Mouse (Mus musculus) limb, embryonic 14.5 days (tissue): Measurements from ENCODE around the gene Gk5. TPM values are rescaled to one million over a fixed set of nuclear protein-coding genes. Genes with fewer than 3 reads are reported as not detected.

ENCODE experiments used
- ATAC-seq: fragments of 200-750 bp; cut with Nextera tagmentation; 2 replicates; pipeline ENCODE4 v1.8.0; 2017; ENCODE audit warnings: low read depth, moderate number of reproducible peaks, moderate TSS enrichment; ENCODE audit not compliant: low FRiP score
- DNase-seq: peaks from one replicate; pipeline ENCODE4 v3.0.0-alpha.2; 2015; ENCODE audit warnings: low spot score
- H3K27ac ChIP-seq: fragments of 300-500 bp; sonication (generic); replicated peaks from 2 replicates; pipeline ENCODE4 v1.5.1; 2014; ENCODE audit warnings: low read depth, mild to moderate bottlenecking, low read length, moderate library complexity, mixed read lengths
- H3K27me3 ChIP-seq: fragments of 300-500 bp; sonication (generic); 2 replicates; pipeline ENCODE4 v1.6.1; 2014; ENCODE audit warnings: low read length, mixed read lengths; ENCODE audit not compliant: control insufficient read depth, insufficient read depth
- H3K36me3 ChIP-seq: fragments of 300-500 bp; sonication (generic); 2 replicates; pipeline ENCODE4 v1.6.1; 2014; ENCODE audit warnings: mild to moderate bottlenecking, low read length, moderate library complexity, mixed read lengths; ENCODE audit not compliant: control insufficient read depth, insufficient read depth
- H3K4me1 ChIP-seq: fragments of 300-500 bp; sonication (generic); 2 replicates; pipeline ENCODE4 v1.6.1; 2014; ENCODE audit warnings: antibody characterized with exemption, low read length, mixed read lengths; ENCODE audit not compliant: control insufficient read depth, insufficient read depth
- H3K4me2 ChIP-seq: fragments of 300-500 bp; sonication (generic); replicated peaks from 2 replicates; pipeline ENCODE4 v1.6.1; 2014; ENCODE audit warnings: low read depth, mild to moderate bottlenecking, low read length, moderate library complexity; ENCODE audit not compliant: severe bottlenecking
- H3K4me3 ChIP-seq: fragments of 300-500 bp; sonication (generic); replicated peaks from 2 replicates; pipeline ENCODE4 v1.5.1; 2014; ENCODE audit warnings: low read length
- H3K9ac ChIP-seq: fragments of 300-500 bp; sonication (generic); 2 replicates; pipeline ENCODE4 v1.6.1; 2014; ENCODE audit warnings: mild to moderate bottlenecking, low read depth, low read length, moderate library complexity; ENCODE audit not compliant: severe bottlenecking
- H3K9me3 ChIP-seq: fragments of 300-500 bp; sonication (generic); 2 replicates; pipeline ENCODE4 v1.6.1; 2016; ENCODE audit warnings: low read length; ENCODE audit not compliant: control insufficient read depth
- POLR2A ChIP-seq: fragments of 200-500 bp; IDR thresholded peaks from 2 replicates; pipeline ENCODE4 v1.8.0; 2012; ENCODE audit warnings: inconsistent platforms, mild to moderate bottlenecking, moderate library complexity, borderline replicate concordance; ENCODE audit not compliant: insufficient read depth, insufficient read length; ENCODE audit errors: extremely low read depth
- WGBS: fragments of 180-500 bp; shearing (Covaris S2); extraction: QIAGEN DNeasy Blood & Tissue Kit; methylation state at CpG from one replicate; pipeline ENCODE4 v1.1.7; 2014; 5-methylcytosine and 5-hydroxymethylcytosine counted together
- polyA plus RNA-seq, 2 experiments: library from polyadenylated mRNA; depleted of rRNA in 1 of 2; stranded (reverse) in 1 of 2; unstranded in 1 of 2; fragments of >200 nt; fragmentation: Nextera tagmentation in 1 of 2; extraction: Ambion mirVana in 1 of 2; gene quantifications; 2 replicates each; pipeline versions ENCODE4 v1.2.1 to v1.2.3; 2012 to 2014

Gk5 gene
- polyA plus RNA-seq, 2 experiments: 5.8 to 8.4 TPM

DNA sequence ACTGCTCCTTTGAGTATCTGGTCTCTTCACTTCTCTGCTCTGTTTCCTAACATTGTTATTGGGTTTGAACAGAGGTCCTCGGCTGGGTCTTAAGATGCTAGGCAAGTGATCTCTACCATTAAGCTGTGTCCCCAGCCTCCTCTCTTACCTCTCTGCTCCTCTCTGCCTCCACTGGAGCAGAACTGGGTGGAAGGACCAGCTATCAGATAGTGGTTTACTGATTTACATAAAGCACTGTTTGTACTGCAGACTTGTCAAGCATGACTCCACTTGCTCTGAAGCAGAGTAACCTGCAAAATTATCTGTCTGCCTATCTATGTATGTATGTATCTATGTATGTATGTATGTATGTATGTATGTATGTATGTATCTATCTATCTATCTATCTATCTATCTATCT is 25.9 kb upstream of the Gk5 start:
- Histone ChIP-seq H3K27me3 (no peaks in the 10 kb centered on the region), H3K9ac (no peak overlapping the region), H3K4me3 (no peak overlapping the region), H3K4me2 (no peak overlapping the region), H3K9me3 (0 out of 2 replicates have a peak, but pooled peaks cover 4% of the 10 kb centered on the region), H3K36me3 (no peaks in the 10 kb centered on the region), H3K4me1 (no peaks in the 10 kb centered on the region), H3K27ac (no peak overlapping the region)
- TF ChIP-seq POLR2A: no peak
- DNase-seq (no peak), ATAC-seq (no peak)
- 88% methylated on average over 1 of the region's 1 CpGs for WGBS

- no peak overlapping the region for H3K4me3 ChIP-seq
- H3K27me3 ChIP-seq: no peaks in the 10 kb centered on the region
- WGBS: 54% methylated on average over 1 of the region's 1 CpGs
- ATAC-seq (no peak), DNase-seq (no peak)
- no peaks in the 10 kb centered on the region for H3K4me1 ChIP-seq
- H3K9me3 ChIP-seq: 0 out of 2 replicates have a peak, but pooled peaks cover 6% of the 10 kb centered on the region
- H3K9ac ChIP-seq: no peak overlapping the region
- no peaks in the 10 kb centered on the region for H3K36me3 ChIP-seq
- H3K4me2 ChIP-seq: no peak overlapping the region
- no peak overlapping the region for H3K27ac ChIP-seq
- no peak for TF ChIP-seq POLR2A
Observed at GRCm38 (mm10) chr9:96094341-96094740, 24.8 kb upstream of the Gk5 start.

DNA sequence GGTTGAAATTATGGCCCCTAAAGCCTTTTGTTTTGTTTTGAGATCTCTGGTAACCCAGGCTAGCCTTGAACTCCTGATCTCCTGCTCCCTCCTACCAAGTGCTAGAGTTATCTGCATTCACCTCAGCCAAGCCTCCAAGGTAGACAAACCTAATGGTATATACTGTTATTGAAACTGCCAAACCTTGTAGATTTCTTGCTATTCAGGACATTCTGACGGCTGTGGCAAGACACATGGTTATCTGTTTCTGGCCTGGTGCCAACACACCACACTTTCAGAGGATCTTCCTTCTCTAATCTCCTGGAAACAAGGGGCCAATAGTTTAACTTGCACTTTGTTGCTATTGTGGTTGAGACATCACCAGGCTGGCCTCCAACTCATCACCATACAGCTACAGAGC is 24.0 kb upstream of the Gk5 start:
- no peaks in the 10 kb centered on the region for H3K4me1 ChIP-seq
- no peaks in the 10 kb centered on the region for H3K36me3 ChIP-seq
- peaks cover 14% of the 10 kb centered on the region; the same call in 1 of the 2 replicates for H3K9me3 ChIP-seq
- H3K27me3 ChIP-seq: no peaks in the 10 kb centered on the region
- no peak overlapping the region for H3K4me2 ChIP-seq
- WGBS: 90% methylated on average over 1 of the region's 1 CpGs
- DNase-seq (no peak), ATAC-seq (no peak)
- no peak for TF ChIP-seq POLR2A
- H3K9ac ChIP-seq: no peak overlapping the region
- no peak overlapping the region for H3K4me3 ChIP-seq
- H3K27ac ChIP-seq: no peak overlapping the region

GRCm38 (mm10) chr9:96102846-96103245 is 16.3 kb upstream of the Gk5 start:
- Histone ChIP-seq H3K4me2 (no peak overlapping the region), H3K27ac (no peak overlapping the region), H3K36me3 (no peaks in the 10 kb centered on the region), H3K9ac (no peak overlapping the region), H3K9me3 (peaks cover 10% of the 10 kb centered on the region; the same call in 1 of the 2 replicates), H3K27me3 (no peaks in the 10 kb centered on the region), H3K4me3 (no peak overlapping the region), H3K4me1 (no peaks in the 10 kb centered on the region)
- DNase-seq: no peak
- no peak for TF ChIP-seq POLR2A
- 80% methylated on average over 8 of the region's 8 CpGs for WGBS
- ATAC-seq: no peak

DNA sequence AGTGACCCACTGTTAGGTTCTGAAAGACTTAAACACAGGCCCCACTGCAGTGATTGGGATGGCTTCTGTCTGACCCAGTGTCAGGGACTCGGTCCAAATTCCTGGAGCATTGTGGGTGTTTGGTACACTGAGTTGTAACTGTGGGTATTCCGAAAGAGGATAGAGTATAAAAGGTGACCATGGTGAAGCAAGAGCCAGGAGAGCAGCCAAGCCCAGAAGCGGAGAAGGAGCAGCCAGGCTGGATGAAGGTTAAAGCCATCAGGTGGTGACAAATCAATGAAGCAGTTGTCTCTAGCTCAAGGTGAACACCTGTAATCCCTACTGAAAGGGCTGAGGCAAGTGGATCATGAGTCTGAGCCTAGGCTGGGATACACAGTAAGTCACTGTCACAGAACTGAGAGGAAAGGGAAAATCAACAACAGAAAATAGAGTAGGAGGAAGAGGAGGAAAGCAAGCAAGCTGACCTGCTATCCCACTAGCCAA is 6.2 kb upstream of the Gk5 start:
- Histone ChIP-seq H3K9ac (no peak overlapping the region), H3K27me3 (no peaks in the 10 kb centered on the region), H3K27ac (no peak overlapping the region), H3K4me3 (no peak overlapping the region), H3K36me3 (no peaks in the 10 kb centered on the region), H3K4me1 (no peaks in the 10 kb centered on the region), H3K4me2 (no peak overlapping the region), H3K9me3 (no peaks in the 10 kb centered on the region)
- 85% methylated on average over 3 of the region's 3 CpGs for WGBS
- DNase-seq (no peak), ATAC-seq (no peak)
- no peak for TF ChIP-seq POLR2A

- Histone ChIP-seq H3K27me3 (no peaks in the 10 kb centered on the region), H3K27ac (no peak overlapping the region), H3K9me3 (no peaks in the 10 kb centered on the region), H3K9ac (no peak overlapping the region), H3K4me1 (no peaks in the 10 kb centered on the region; the same call in 1 of the 2 replicates), H3K4me3 (no peak overlapping the region), H3K4me2 (no peak overlapping the region), H3K36me3 (no peaks in the 10 kb centered on the region)
- 82% methylated on average over 6 of the region's 6 CpGs for WGBS
- no peak for TF ChIP-seq POLR2A
- no peak for DNase-seq
- ATAC-seq: no peak
Observed at GRCm38 (mm10) chr9:96116801-96117200, 2.4 kb upstream of the Gk5 start.
